Mouse (Mus musculus) midbrain, embryonic 16.5 days (tissue): ENCODE measurements at regions not wholly inside any gene's neighbourhood (a gene's known extent, or its start where the extent isn't known, plus 50 kb on each side); places are given as distances from the start of the nearest gene placed in this dataset.

Experiments
- ATAC-seq: fragments of 200-750 bp; cut with Nextera tagmentation; 2 replicates; pipeline ENCODE4 v1.8.0; 2017; ENCODE audit warnings: moderate TSS enrichment
- H3K27ac ChIP-seq: fragments of 300-500 bp; sonication (generic); 2 replicates; pipeline ENCODE4 v1.5.1; 2014; ENCODE audit warnings: mild to moderate bottlenecking, low read length, mixed read lengths
- H3K27me3 ChIP-seq: fragments of 300-500 bp; sonication (generic); 2 replicates; pipeline ENCODE4 v1.6.1; 2014; ENCODE audit warnings: low read depth, low read length, mixed read lengths; ENCODE audit not compliant: control insufficient read depth, insufficient read depth
- H3K36me3 ChIP-seq: fragments of 300-500 bp; sonication (generic); 2 replicates; pipeline ENCODE4 v1.6.1; 2014; ENCODE audit warnings: mild to moderate bottlenecking, low read length, moderate library complexity, mixed read lengths; ENCODE audit not compliant: control insufficient read depth, insufficient read depth
- H3K4me1 ChIP-seq: fragments of 300-500 bp; sonication (generic); 2 replicates; pipeline ENCODE4 v1.6.1; 2014; ENCODE audit warnings: mild to moderate bottlenecking, low read length, mixed read lengths; ENCODE audit not compliant: control insufficient read depth, insufficient read depth
- H3K4me2 ChIP-seq: fragments of 300-500 bp; sonication (generic); 2 replicates; pipeline ENCODE4 v1.6.1; 2014; ENCODE audit warnings: mild to moderate bottlenecking, low read length, mixed read lengths
- H3K4me3 ChIP-seq: fragments of 300-500 bp; sonication (generic); 2 replicates; pipeline ENCODE4 v1.5.1; 2014; ENCODE audit warnings: low read depth, mild to moderate bottlenecking, low read length, moderate library complexity, mixed read lengths
- H3K9ac ChIP-seq: fragments of 300-500 bp; sonication (generic); 2 replicates; pipeline ENCODE4 v1.6.1; 2014; ENCODE audit warnings: low read depth, low read length, mixed read lengths
- H3K9me3 ChIP-seq: fragments of 300-500 bp; sonication (generic); replicated peaks from 2 replicates; pipeline ENCODE4 v1.6.1; 2014; ENCODE audit warnings: mild to moderate bottlenecking, low read length, mixed read lengths; ENCODE audit not compliant: control insufficient read depth, poor library complexity, severe bottlenecking
- WGBS: fragments of 180-500 bp; shearing (Covaris S2); extraction: QIAGEN DNeasy Blood & Tissue Kit; methylation state at CpG from one replicate; pipeline ENCODE4 v1.1.7; 2014; 5-methylcytosine and 5-hydroxymethylcytosine counted together

- Histone ChIP-seq H3K9me3 (no peaks in the 10 kb centered on the region), H3K4me1 (no peaks in the 10 kb centered on the region), H3K4me2 (no peak overlapping the region), H3K27ac (no peak overlapping the region), H3K9ac (no peak overlapping the region), H3K4me3 (no peak overlapping the region), H3K27me3 (no peaks in the 10 kb centered on the region), H3K36me3 (no peaks in the 10 kb centered on the region)
- ATAC-seq, result no peak
- 42% methylated on average over 4 of the region's 4 CpGs for WGBS
Observed at GRCm38 (mm10) chr15:56744915-56745314, 732.5 kb downstream of the Slc22a22 start.
